Mouse (Mus musculus) intestine, embryonic 16.5 days (tissue): Measurements from ENCODE around the gene Cic. TPM values are rescaled to one million over a fixed set of nuclear protein-coding genes. Genes with fewer than 3 reads are reported as not detected.

ENCODE experiments used
- ATAC-seq: fragments of 200-750 bp; cut with Nextera tagmentation; 2 replicates; pipeline ENCODE4 v1.8.0; 2017; ENCODE audit warnings: moderate TSS enrichment, moderate library complexity
- H3K27ac ChIP-seq: fragments of 300-500 bp; sonication (generic); 2 replicates; pipeline ENCODE4 v1.5.1; 2014; ENCODE audit warnings: mild to moderate bottlenecking, low read length
- H3K27me3 ChIP-seq: fragments of 300-500 bp; sonication (generic); replicated peaks from 2 replicates; pipeline ENCODE4 v1.6.1; 2014; ENCODE audit warnings: low read length, control low read depth, mixed read lengths; ENCODE audit not compliant: control insufficient read depth, insufficient read depth
- H3K36me3 ChIP-seq: fragments of 300-500 bp; sonication (generic); 2 replicates; pipeline ENCODE4 v1.6.1; 2014; ENCODE audit warnings: low read length, control low read depth; ENCODE audit not compliant: control insufficient read depth, insufficient read depth
- H3K4me1 ChIP-seq: fragments of 300-500 bp; sonication (generic); 2 replicates; pipeline ENCODE4 v1.6.1; 2014; ENCODE audit warnings: low read length, control low read depth, mixed read lengths; ENCODE audit not compliant: control insufficient read depth, insufficient read depth
- H3K4me2 ChIP-seq: fragments of 300-500 bp; sonication (generic); 2 replicates; pipeline ENCODE4 v1.6.1; 2014; ENCODE audit warnings: low read depth, low read length, control low read depth
- H3K4me3 ChIP-seq: fragments of 300-500 bp; sonication (generic); 2 replicates; pipeline ENCODE4 v1.5.1; 2014; ENCODE audit warnings: mild to moderate bottlenecking, low read length
- H3K9ac ChIP-seq: fragments of 300-500 bp; sonication (generic); 2 replicates; pipeline ENCODE4 v1.6.1; 2014; ENCODE audit warnings: low read depth, low read length
- H3K9me3 ChIP-seq: fragments of 300-500 bp; sonication (generic); 2 replicates; pipeline ENCODE4 v1.6.1; 2016; ENCODE audit warnings: low read length, control low read depth; ENCODE audit not compliant: control insufficient read depth
- WGBS: fragments of 180-500 bp; shearing (Covaris S2); extraction: QIAGEN DNeasy Blood & Tissue Kit; methylation state at CpG from one replicate; pipeline ENCODE4 v1.1.7; 2014; 5-methylcytosine and 5-hydroxymethylcytosine counted together
- polyA plus RNA-seq: library from polyadenylated mRNA; unstranded; fragments of >200 nt; fragmentation: Nextera tagmentation; extraction: Ambion mirVana; gene quantifications from 2 replicates; pipeline ENCODE4 v1.2.1, GENCODE M21; 2015

The Cic gene
- polyA plus RNA-seq, 1 experiment from 2014 or later: 19.9 TPM

- Histone ChIP-seq H3K9ac (peak overlapping the region; percentile 94), H3K27me3 (no peaks in the 10 kb centered on the region), H3K4me3 (peak overlapping the region; percentile 87), H3K9me3 (no peaks in the 10 kb centered on the region), H3K4me2 (peak overlapping the region; percentile 80), H3K4me1 (peaks cover 19% of the 10 kb centered on the region), H3K27ac (peak overlapping the region; percentile 81), H3K36me3 (no peaks in the 10 kb centered on the region; the same call in 1 of the 2 replicates)
- under 1% methylated on average over 33 of the region's 33 CpGs for WGBS
- peak; percentile 96 for ATAC-seq
Observed at GRCm38 (mm10) chr7:25267751-25268463, 403 bp downstream of the Cic start.

GRCm38 (mm10) chr7:25268588-25268987 lies 1.1 kb downstream of the Cic start:
- WGBS: 3% methylated on average over 7 of the region's 7 CpGs
- peak overlapping the region; percentile 94 for H3K9ac ChIP-seq
- H3K4me2 ChIP-seq: peak overlapping the region; percentile 80
- H3K27me3 ChIP-seq: no peaks in the 10 kb centered on the region
- ATAC-seq: no peak
- peak overlapping the region; percentile 87 for H3K4me3 ChIP-seq
- H3K4me1 ChIP-seq: peaks cover 22% of the 10 kb centered on the region
- peaks cover 2% of the 10 kb centered on the region for H3K36me3 ChIP-seq
- H3K27ac ChIP-seq: peak overlapping the region; percentile 79
- H3K9me3 ChIP-seq: no peaks in the 10 kb centered on the region

GRCm38 (mm10) chr7:25269029-25269428 lies 1.5 kb downstream of the Cic start:
- peak overlapping the region; percentile 17 for H3K27ac ChIP-seq
- peak overlapping the region; percentile 80 for H3K4me2 ChIP-seq
- H3K4me3 ChIP-seq: peak overlapping the region; percentile 87
- H3K27me3 ChIP-seq: no peaks in the 10 kb centered on the region
- H3K9ac ChIP-seq: peak overlapping the region; percentile 94
- no peaks in the 10 kb centered on the region for H3K9me3 ChIP-seq
- no peak for ATAC-seq
- H3K36me3 ChIP-seq: peaks cover 2% of the 10 kb centered on the region
- H3K4me1 ChIP-seq: peaks cover 26% of the 10 kb centered on the region
- 42% methylated on average over 4 of the region's 4 CpGs for WGBS

- Histone ChIP-seq H3K4me3 (0 out of 2 replicates have a peak overlapping the region, but pooled peaks have one; percentile 87), H3K36me3 (peaks cover 2% of the 10 kb centered on the region), H3K4me1 (peaks cover 30% of the 10 kb centered on the region), H3K27ac (peak overlapping the region; percentile 17), H3K9ac (peak overlapping the region; percentile 94), H3K4me2 (peak overlapping the region; percentile 20; the same call in 1 of the 2 replicates), H3K9me3 (no peaks in the 10 kb centered on the region), H3K27me3 (no peaks in the 10 kb centered on the region)
- WGBS: 78% methylated on average over 8 of the region's 8 CpGs
- no peak for ATAC-seq
Observed at GRCm38 (mm10) chr7:25269545-25270271, 2.2 kb downstream of the Cic start.

GRCm38 (mm10) chr7:25270652-25271633 lies 3.4 kb downstream of the Cic start:
- Histone ChIP-seq H3K36me3 (peaks cover 2% of the 10 kb centered on the region), H3K4me2 (no peak overlapping the region), H3K4me3 (no peak overlapping the region), H3K9me3 (no peaks in the 10 kb centered on the region), H3K9ac (no peak overlapping the region), H3K27me3 (no peaks in the 10 kb centered on the region), H3K27ac (no peak overlapping the region), H3K4me1 (peaks cover 40% of the 10 kb centered on the region)
- ATAC-seq: no peak
- WGBS: 90% methylated on average over 35 of the region's 35 CpGs

GRCm38 (mm10) chr7:25271651-25272444 lies 4.3 kb downstream of the Cic start:
- Histone ChIP-seq H3K4me2 (no peak overlapping the region), H3K9me3 (no peaks in the 10 kb centered on the region), H3K4me3 (no peak overlapping the region), H3K4me1 (peaks cover 44% of the 10 kb centered on the region), H3K27me3 (no peaks in the 10 kb centered on the region), H3K9ac (no peak overlapping the region), H3K27ac (no peak overlapping the region), H3K36me3 (peaks cover 2% of the 10 kb centered on the region)
- ATAC-seq: no peak
- WGBS: 88% methylated on average over 29 of the region's 30 CpGs

GRCm38 (mm10) chr7:25272445-25273258 lies 5.1 kb downstream of the Cic start:
- 84% methylated on average over 38 of the region's 38 CpGs for WGBS
- Histone ChIP-seq H3K9ac (no peak overlapping the region), H3K9me3 (no peaks in the 10 kb centered on the region), H3K4me3 (no peak overlapping the region), H3K36me3 (peaks cover 2% of the 10 kb centered on the region), H3K4me2 (no peak overlapping the region), H3K27ac (no peak overlapping the region), H3K27me3 (no peaks in the 10 kb centered on the region), H3K4me1 (peaks cover 43% of the 10 kb centered on the region)
- ATAC-seq: no peak
